Mouse (Mus musculus) ES-E14 (cell line): Measurements from ENCODE around the gene Aldh3a1.

Experiments used
- CHD2 ChIP-seq: IDR thresholded peaks from 2 replicates; pipeline ENCODE4 v1.6.1; 2014; ENCODE audit warnings: mild to moderate bottlenecking, low read depth, low read length, inconsistent platforms
- HCFC1 ChIP-seq: IDR thresholded peaks from 2 replicates; pipeline ENCODE4 v1.6.1; 2012; ENCODE audit warnings: low read length, inconsistent platforms, borderline replicate concordance; ENCODE audit not compliant: insufficient read depth
- MAFK ChIP-seq: IDR thresholded peaks from 2 replicates; pipeline ENCODE4 v1.6.1; 2014; ENCODE audit warnings: mild to moderate bottlenecking, low read depth, low read length, inconsistent platforms; ENCODE audit not compliant: insufficient read depth
- ZC3H11A ChIP-seq: IDR thresholded peaks from 2 replicates; pipeline ENCODE4 v1.6.1; 2012; ENCODE audit warnings: low read depth, mild to moderate bottlenecking, inconsistent platforms, low read length, borderline replicate concordance
- ZNF384 ChIP-seq: IDR thresholded peaks from 2 replicates; pipeline ENCODE4 v1.6.1; 2012; ENCODE audit warnings: low read depth, low read length, inconsistent platforms

GRCm38 (mm10) chr11:61234174-61234573 is 26.8 kb downstream of the Aldh3a1 start:
- TF ChIP-seq ZNF384 (no peak), MAFK (no peak), HCFC1 (no peak), ZC3H11A (no peak), CHD2 (no peak)
